Mouse (Mus musculus): ENCODE data around the gene Kcnb1. TPM values are rescaled to one million over a fixed set of nuclear protein-coding genes. Genes with fewer than 3 reads are reported as not detected.

The Kcnb1 gene
- polyA plus RNA-seq, 1 experiment from 2014 or later, result 0.31 TPM

DNA sequence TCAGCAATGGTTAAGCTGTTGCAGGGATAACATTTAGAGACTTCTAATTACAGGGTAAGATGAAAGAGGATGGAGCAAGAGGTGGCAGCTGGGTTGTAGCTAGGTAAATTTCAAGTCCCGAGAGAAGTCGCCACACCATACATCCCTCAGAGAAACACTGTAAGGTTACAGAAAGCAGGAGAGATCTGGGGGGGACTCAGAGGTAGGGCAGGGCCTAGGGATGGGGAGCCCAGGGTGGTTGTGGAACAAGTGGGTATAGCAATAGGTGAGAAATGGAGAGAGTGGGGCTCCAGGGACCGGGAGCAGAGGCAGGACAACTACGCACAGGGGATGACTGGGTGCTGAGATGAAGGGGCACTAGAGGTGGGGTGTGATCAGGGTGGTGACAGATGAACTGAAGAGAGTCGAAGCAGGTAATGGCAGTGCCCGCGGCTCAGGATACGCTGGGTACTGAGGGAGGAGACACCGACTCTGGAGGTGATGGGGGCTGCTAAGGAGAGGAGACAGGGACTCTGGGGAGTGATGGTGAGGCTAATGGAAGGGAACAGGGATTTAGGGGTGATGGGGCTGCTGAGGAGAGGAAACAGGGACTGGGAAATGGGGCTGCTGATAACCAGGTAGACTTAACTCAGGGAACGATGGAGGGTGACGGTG is 128.4 kb downstream of the Kcnb1 start:
- H3K27ac ChIP-seq, result no peak overlapping the region

DNA sequence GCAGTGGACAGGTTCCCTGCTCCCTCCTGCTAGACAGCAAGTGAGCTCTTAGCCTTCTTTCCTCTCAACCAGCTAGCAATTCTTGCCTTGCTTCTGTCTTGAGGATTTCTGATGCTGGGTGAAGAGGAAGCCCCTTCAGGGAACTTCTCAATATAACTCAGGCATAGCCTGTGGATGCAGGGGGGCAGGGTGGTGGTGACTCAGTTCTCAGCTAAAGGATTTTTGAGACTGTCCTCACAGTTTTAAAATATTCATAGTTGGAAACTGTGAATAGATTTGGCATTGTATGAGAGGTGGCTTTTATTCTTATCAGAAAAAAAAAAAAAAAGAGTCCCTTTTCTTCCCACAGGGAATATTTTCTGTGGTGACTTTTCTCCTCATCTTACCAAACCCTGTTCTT is 129.2 kb downstream of the Kcnb1 start:
- Histone ChIP-seq H3K9me3 (no peaks in the 10 kb centered on the region), H3K36me3 (peaks cover 31% of the 10 kb centered on the region), H3K4me1 (peaks cover 26% of the 10 kb centered on the region), H3K27me3 (no peaks in the 10 kb centered on the region), H3K27ac (no peak overlapping the region), H3K4me3 (no peak overlapping the region), H3K4me2 (0 out of 2 replicates have a peak overlapping the region, but pooled peaks have one; percentile 1), H3K9ac (no peak overlapping the region)
- ATAC-seq (ENCODE audit: borderline replicate concordance, extremely low read depth, low FRiP score, low TSS enrichment), result no peak

More for the DNA sequence above, 128.4 kb downstream of the Kcnb1 start:
- no peak for ATAC-seq (ENCODE audit: borderline replicate concordance, extremely low read depth, low FRiP score, low TSS enrichment)
- 20% methylated on average over 11 of the region's 11 CpGs for WGBS
- Histone ChIP-seq H3K4me2 (peak overlapping the region; percentile 62), H3K36me3 (peaks cover 32% of the 10 kb centered on the region), H3K4me1 (peaks cover 24% of the 10 kb centered on the region), H3K4me3 (peak overlapping the region; percentile 85), H3K9ac (peak overlapping the region; percentile 91), H3K27me3 (no peaks in the 10 kb centered on the region), H3K9me3 (no peaks in the 10 kb centered on the region)

DNA sequence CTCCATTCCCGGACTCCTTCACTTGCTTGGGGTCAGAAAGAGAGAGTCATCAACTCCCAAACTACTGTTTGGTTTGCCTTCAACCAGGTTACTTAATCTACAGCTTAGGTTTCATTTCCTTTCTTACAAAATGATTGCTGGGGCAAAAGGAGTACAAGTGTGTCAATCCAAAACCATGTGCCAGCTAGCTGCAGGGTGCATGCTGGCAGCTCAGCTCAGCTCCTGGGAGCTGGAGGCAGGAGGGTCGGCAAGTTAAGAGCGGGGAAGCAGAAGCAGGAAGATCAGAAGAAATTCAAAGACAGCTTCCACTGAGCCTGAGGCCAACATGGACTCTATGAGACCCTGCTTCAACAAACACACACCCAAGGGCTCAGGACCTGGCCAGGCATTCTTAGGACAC is 129.6 kb downstream of the Kcnb1 start:
- Histone ChIP-seq H3K4me1 (peaks cover 30% of the 10 kb centered on the region), H3K9ac (no peak overlapping the region), H3K9me3 (no peaks in the 10 kb centered on the region), H3K4me3 (no peak overlapping the region), H3K4me2 (0 out of 2 replicates have a peak overlapping the region, but pooled peaks have one; percentile 1), H3K27ac (no peak overlapping the region), H3K27me3 (no peaks in the 10 kb centered on the region), H3K36me3 (peaks cover 30% of the 10 kb centered on the region)
- 68% methylated on average over 3 of the region's 3 CpGs for WGBS
- ATAC-seq (ENCODE audit: borderline replicate concordance, extremely low read depth, low FRiP score, low TSS enrichment), result no peak

DNA sequence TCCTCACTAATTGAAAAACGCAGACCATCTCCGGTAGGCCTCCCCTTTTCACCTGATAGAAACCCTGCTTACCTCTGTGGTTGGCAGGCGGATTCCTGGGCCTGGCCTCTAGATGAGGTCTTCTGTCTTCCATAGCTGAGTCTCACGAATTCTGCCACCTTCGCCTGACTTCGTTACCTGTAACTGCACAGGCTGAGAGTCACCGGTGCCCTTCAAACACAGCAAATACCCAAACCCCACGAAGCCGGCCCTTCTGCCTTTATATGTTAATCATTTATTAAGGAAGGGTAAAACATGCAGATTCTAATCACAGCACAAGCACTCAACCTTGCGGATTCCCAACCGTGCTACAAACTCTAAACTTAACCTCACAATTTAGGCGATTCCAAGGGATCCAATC is 130.0 kb downstream of the Kcnb1 start:
- H3K4me1 ChIP-seq, result peaks cover 30% of the 10 kb centered on the region
- no peak overlapping the region for H3K27ac ChIP-seq
- H3K9me3 ChIP-seq, result no peaks in the 10 kb centered on the region
- H3K4me3 ChIP-seq, result no peak overlapping the region
- H3K4me2 ChIP-seq, result no peak overlapping the region
- 60% methylated on average over 12 of the region's 12 CpGs for WGBS
- no peaks in the 10 kb centered on the region for H3K27me3 ChIP-seq
- peaks cover 30% of the 10 kb centered on the region for H3K36me3 ChIP-seq
- no peak overlapping the region for H3K9ac ChIP-seq
- ATAC-seq (ENCODE audit: borderline replicate concordance, extremely low read depth, low FRiP score, low TSS enrichment), result no peak

DNA sequence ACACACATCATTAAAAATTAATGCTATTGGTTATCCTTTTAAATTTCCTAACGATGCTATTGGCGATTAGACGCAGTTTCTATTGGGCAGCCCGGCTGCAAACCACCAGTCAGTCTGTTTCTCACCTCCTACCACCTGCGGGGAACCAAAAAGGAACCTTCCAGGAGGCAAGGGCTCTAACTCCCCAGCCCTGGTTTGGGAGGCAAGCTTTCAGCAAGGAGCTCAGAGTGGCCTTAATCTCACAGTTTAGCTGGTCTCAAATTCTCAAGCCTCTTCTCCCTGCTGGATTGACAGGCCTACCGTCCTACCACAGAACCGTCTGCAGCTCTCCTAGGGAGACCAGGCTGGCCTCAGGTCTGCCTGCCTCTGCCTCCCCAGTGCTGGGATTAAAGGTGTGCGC is 130.4 kb downstream of the Kcnb1 start:
- H3K27ac ChIP-seq, result no peak overlapping the region
- H3K4me3 ChIP-seq, result no peak overlapping the region
- 62% methylated on average over 8 of the region's 8 CpGs for WGBS
- no peak for ATAC-seq (ENCODE audit: borderline replicate concordance, extremely low read depth, low FRiP score, low TSS enrichment)
- no peaks in the 10 kb centered on the region for H3K9me3 ChIP-seq
- H3K4me1 ChIP-seq, result peaks cover 27% of the 10 kb centered on the region
- H3K36me3 ChIP-seq, result peaks cover 29% of the 10 kb centered on the region
- no peaks in the 10 kb centered on the region for H3K27me3 ChIP-seq
- H3K9ac ChIP-seq, result no peak overlapping the region
- H3K4me2 ChIP-seq, result no peak overlapping the region

DNA sequence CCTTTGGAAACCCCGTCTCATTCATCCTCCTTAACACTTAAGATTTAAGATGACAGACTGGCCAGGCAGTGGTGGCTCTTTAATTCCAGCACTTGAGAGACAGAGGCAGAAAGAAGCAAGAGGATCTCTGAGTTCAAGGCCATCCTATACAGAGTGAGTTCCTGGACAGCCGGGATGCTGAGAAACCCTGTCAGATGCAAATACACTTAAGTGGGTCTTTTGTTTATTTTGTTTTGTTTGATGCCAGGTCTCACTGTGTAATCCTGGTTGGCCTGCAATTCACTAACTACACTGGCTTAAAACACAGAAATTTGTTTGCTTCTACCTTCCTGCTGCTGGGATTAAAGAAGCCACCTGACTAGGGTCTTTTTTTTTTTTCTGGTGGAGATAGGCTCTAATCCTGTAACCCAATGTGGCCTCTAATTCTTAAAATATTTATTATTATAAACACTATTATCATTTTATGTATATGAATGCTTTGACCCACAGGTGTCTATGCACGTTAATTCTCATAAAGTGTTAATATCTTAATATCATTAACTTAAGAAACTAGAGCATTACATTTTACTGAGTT is 131.1 kb downstream of the Kcnb1 start:
- ATAC-seq (ENCODE audit: borderline replicate concordance, extremely low read depth, low FRiP score, low TSS enrichment), result no peak
- no peaks in the 10 kb centered on the region for H3K27me3 ChIP-seq
- H3K9ac ChIP-seq, result no peak overlapping the region
- no peak overlapping the region for H3K27ac ChIP-seq
- WGBS, result 46% methylated on average over 3 of the region's 3 CpGs
- H3K9me3 ChIP-seq, result no peaks in the 10 kb centered on the region
- H3K4me3 ChIP-seq, result no peak overlapping the region
- peaks cover 33% of the 10 kb centered on the region for H3K36me3 ChIP-seq
- no peak overlapping the region for H3K4me2 ChIP-seq
- peaks cover 27% of the 10 kb centered on the region for H3K4me1 ChIP-seq

DNA sequence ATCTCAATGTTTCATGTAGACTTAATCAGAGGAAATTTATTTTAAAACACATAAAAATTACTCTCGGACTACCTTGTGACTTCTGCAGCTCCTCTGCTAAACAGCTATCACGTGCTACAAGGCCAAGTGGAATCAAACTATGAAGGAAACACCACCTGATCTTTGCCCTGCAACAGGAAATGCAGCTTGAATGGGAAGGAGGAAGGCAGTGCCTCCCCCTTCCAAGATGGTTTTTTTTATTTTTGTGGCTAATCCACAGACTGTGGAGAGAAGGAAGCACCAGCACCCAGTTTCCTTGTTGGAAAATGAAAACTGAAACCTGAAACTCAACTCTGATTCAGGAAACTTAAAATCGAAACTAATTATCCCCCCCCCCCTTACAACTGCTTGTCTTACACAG is 131.8 kb downstream of the Kcnb1 start:
- WGBS, result 51% methylated on average over 3 of the region's 3 CpGs
- Histone ChIP-seq H3K4me2 (no peak overlapping the region), H3K9ac (no peak overlapping the region), H3K9me3 (no peaks in the 10 kb centered on the region), H3K4me3 (no peak overlapping the region), H3K4me1 (peaks cover 27% of the 10 kb centered on the region), H3K36me3 (peaks cover 33% of the 10 kb centered on the region), H3K27me3 (no peaks in the 10 kb centered on the region), H3K27ac (peak overlapping the region; percentile 36; the same call in 1 of the 2 replicates)
- ATAC-seq (ENCODE audit: borderline replicate concordance, extremely low read depth, low FRiP score, low TSS enrichment), result no peak

DNA sequence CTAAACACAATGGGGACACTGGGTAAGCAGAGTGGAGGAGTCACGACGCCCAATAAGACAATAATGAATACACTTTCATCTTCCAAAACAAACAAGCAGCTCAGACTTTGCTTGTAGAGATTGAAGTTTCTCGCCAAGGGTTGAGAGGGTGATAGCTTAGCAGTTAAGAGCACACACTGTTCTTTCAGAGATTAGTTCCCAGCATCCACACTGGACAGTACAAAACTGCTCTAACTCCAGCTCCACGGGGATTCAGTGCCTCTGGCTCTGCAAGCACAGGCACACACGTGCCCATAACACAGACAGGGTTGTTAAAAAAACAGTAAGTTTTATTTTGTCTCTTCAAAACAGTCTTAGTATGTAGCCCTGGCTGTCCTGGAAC is 133.0 kb downstream of the Kcnb1 start:
- 79% methylated on average over 5 of the region's 5 CpGs for WGBS
- H3K9me3 ChIP-seq, result no peaks in the 10 kb centered on the region
- no peaks in the 10 kb centered on the region for H3K27me3 ChIP-seq
- no peak for ATAC-seq (ENCODE audit: borderline replicate concordance, extremely low read depth, low FRiP score, low TSS enrichment)
- H3K9ac ChIP-seq, result no peak overlapping the region
- H3K27ac ChIP-seq, result no peak overlapping the region
- peaks cover 39% of the 10 kb centered on the region for H3K36me3 ChIP-seq
- peaks cover 27% of the 10 kb centered on the region for H3K4me1 ChIP-seq
- no peak overlapping the region for H3K4me2 ChIP-seq
- no peak overlapping the region for H3K4me3 ChIP-seq

DNA sequence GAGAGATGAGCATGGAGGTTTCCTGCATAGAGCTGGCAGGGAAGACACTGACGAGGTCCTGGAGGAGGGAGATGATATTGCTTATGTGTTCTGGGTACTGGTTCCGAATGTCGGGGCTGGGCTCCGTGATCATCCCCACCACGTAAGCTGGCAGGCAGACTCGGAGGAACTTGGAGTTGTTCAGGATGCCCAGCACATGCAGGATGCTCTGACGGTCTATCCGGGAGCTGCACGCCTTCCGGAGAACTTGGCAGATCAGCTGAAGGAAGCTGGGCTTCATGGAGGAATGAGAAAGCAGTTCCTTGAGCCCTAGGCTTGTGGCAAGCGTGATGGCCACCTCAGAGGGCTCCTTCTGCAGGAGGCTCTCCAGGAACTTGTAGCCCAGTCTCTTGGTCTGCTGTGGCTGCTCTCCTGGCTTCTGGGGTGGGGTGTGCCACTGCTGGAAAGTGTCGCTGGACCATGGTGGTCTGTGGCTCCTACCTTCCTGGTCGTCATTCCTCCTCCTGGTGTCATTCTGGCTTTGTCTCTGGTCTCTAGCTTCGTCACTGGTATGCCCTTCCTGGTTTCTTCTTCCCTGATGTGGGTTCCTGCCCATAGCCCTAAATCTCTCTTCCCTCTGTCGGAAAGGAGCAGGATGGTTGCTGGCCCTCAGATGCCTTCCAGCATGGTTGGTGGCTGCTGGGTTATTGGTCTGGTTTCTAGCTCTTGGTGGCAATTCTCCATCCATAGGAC is 133.6 kb downstream of the Kcnb1 start:
- peaks cover 22% of the 10 kb centered on the region for H3K4me1 ChIP-seq
- 95% methylated on average over 15 of the region's 15 CpGs for WGBS
- H3K4me3 ChIP-seq, result no peak overlapping the region
- ATAC-seq (ENCODE audit: borderline replicate concordance, extremely low read depth, low FRiP score, low TSS enrichment), result no peak
- H3K27me3 ChIP-seq, result no peaks in the 10 kb centered on the region
- H3K9me3 ChIP-seq, result no peaks in the 10 kb centered on the region
- H3K36me3 ChIP-seq, result peaks cover 43% of the 10 kb centered on the region
- no peak overlapping the region for H3K4me2 ChIP-seq
- H3K27ac ChIP-seq, result no peak overlapping the region
- no peak overlapping the region for H3K9ac ChIP-seq

DNA sequence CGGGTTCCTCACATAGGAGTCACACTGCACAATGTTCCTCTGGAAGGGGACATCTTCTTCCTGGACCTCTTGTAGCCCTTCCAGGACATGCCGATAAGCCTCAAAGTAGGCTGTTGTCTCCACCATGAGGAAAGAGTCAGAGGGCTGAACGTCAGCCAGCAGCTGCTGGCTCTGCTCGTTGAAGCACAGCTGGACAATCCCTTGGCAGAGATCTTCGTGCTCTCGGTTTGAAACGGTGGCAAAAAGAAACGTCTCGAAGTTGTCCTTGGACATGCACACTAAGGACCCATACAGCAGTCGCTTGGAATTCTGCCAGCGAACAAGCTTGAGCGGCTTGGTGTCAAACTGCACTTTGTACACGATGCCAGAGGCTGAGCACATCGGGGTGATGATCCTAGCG is 134.6 kb downstream of the Kcnb1 start:
- no peak overlapping the region for H3K4me3 ChIP-seq
- H3K27me3 ChIP-seq, result no peaks in the 10 kb centered on the region
- H3K9me3 ChIP-seq, result no peaks in the 10 kb centered on the region
- H3K4me1 ChIP-seq, result peaks cover 14% of the 10 kb centered on the region
- H3K27ac ChIP-seq, result peak overlapping the region; percentile 30; the same call in 1 of the 2 replicates
- H3K4me2 ChIP-seq, result no peak overlapping the region
- WGBS, result 51% methylated on average over 15 of the region's 15 CpGs
- peak; percentile 66; the same call in 1 of the 2 replicates for ATAC-seq (ENCODE audit: borderline replicate concordance, extremely low read depth, low FRiP score, low TSS enrichment)
- H3K9ac ChIP-seq, result no peak overlapping the region
- peaks cover 45% of the 10 kb centered on the region for H3K36me3 ChIP-seq

DNA sequence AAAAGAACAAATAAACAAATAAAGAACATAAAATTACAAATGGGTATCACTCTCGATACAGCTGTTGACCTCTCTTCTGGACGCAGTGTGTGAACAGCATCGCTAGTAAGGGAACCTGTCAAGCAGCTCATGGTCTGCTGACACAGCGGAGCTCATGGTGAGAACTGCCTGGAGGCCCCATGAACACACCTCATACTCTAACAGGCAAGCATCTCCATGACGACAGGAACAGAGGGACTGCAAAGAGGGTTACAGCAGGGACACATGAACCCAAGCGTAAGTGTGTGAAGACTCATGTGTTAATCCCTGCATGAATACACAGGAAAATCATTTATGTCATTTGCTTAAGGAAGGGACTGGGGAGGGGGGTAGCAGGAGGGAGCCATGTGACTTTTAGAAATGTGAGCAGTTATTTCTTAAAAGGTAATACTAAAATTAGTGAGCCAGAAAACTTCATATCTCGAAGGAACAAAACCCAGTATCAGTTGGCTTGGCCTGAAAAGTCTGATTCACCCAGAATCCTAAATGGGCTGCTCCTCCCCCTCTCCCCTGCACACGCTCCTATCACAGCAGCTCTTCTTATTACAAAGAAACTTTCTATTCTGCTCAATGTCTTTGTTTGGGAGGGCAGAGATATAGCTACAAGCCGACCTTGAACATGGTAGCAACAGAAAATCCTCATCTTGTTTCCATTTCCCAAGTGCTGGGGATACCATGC is 136.7 kb downstream of the Kcnb1 start:
- H3K27ac ChIP-seq, result no peak overlapping the region
- H3K36me3 ChIP-seq, result peaks cover 64% of the 10 kb centered on the region
- no peak for ATAC-seq (ENCODE audit: borderline replicate concordance, extremely low read depth, low FRiP score, low TSS enrichment)
- no peak overlapping the region for H3K9ac ChIP-seq
- no peaks in the 10 kb centered on the region for H3K9me3 ChIP-seq
- H3K4me1 ChIP-seq, result peaks cover 11% of the 10 kb centered on the region
- 70% methylated on average over 9 of the region's 9 CpGs for WGBS
- H3K27me3 ChIP-seq, result no peaks in the 10 kb centered on the region
- H3K4me3 ChIP-seq, result no peak overlapping the region
- no peak overlapping the region for H3K4me2 ChIP-seq

Data from lung, embryonic 15.5 days (tissue).